Comparison of ENCODE assay signal across 8 mouse cellular contexts in the genomic region with DNA sequence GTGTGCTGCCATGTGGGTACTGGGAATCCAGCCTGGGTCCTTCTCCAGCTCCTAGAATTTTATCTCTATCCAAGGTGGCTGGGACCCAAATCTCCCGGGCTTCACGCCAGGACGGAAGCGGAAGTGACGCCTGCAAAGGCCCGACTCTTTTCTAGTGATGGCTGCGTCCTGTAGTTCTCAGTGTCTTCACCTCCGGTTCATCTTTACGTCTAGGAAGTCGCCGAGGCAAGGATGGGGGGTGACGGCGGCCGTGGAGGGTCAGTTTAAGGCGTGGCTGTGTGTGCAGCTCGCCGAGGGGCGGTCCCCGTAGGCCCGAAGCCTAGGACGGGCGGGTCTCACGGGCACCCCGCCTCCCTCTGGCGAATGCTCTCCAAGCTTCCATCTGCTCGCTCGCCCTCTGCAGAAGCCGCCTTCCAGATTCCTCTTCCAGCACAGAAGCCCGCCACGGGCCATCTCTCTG. TPM values are rescaled to one million over a fixed set of nuclear protein-coding genes. Genes with fewer than 3 reads are reported as not detected.
A peak's percentile ranks its signal among the peaks of the same experiment; 100 is the strongest.
DNase-seq lines count a peak whose midpoint lies in the region; ATAC-seq and TF ChIP-seq lines count a peak whose summit lies in the region.

A gene (plus strand): TSS at position 117 of the 460 bp plus-strand sequence.

- intact Hi-C loops in heart, postnatal 36 days (cut with DNase I): loop anchor here (2.0 kb wide), 1 partner anchor 26 kb away; no protein-coding TSS in a partner anchor

- H3K9ac ChIP-seq in forebrain, embryonic 16.5 days (replicated peaks; ENCODE audit: low read depth, low read length): peak within 1 kb of the TSS; percentile 85
- H3K9ac ChIP-seq in lung, embryonic 14.5 days: peak within 1 kb of the TSS; percentile 53

- TF ChIP-seq CTCF in G1E (IDR thresholded peaks at IDR 0.05; ENCODE audit: low read depth, low read length): no peak
- peak; percentile 47 for TF ChIP-seq CTCF in layer of hippocampus, adult 2 months (conservative IDR thresholded peaks at IDR 0.05)
- peak; percentile 23; the same call in 1 of the 2 replicates for TF ChIP-seq CTCF in lung, embryonic 14.5 days (IDR thresholded peaks at IDR 0.05; ENCODE audit: low read depth)
- no peak for TF ChIP-seq CTCF in olfactory bulb, adult 2 months (IDR thresholded peaks at IDR 0.05; ENCODE audit: insufficient read depth, low read depth, low read length)
- TF ChIP-seq CTCF in thymus, adult 2 months (IDR thresholded peaks at IDR 0.05; ENCODE audit: borderline replicate concordance, control insufficient read depth, extremely low read depth, insufficient read depth, low read length, poor library complexity): no peak

- H3K4me1 ChIP-seq in G1E (ENCODE audit: insufficient read depth, low read depth, low read length): peaks cover 20% of the 10 kb centered on the region
- peaks cover 9% of the 10 kb centered on the region for H3K4me1 ChIP-seq in forebrain, embryonic 16.5 days (replicated peaks; ENCODE audit: control insufficient read depth, insufficient read depth, low read length)
- no peaks in the 10 kb centered on the region for H3K4me1 ChIP-seq in lung, embryonic 14.5 days (ENCODE audit: insufficient read depth)
- no peaks in the 10 kb centered on the region for H3K4me1 ChIP-seq in olfactory bulb, adult 2 months (ENCODE audit: control insufficient read depth, insufficient read depth, low read length)
- H3K4me1 ChIP-seq in thymus, adult 2 months (replicated peaks; ENCODE audit: control insufficient read depth, insufficient read depth, low read length): peaks cover 7% of the 10 kb centered on the region

- ATAC-seq in G1E (ENCODE audit: extremely low read depth, insufficient number of reproducible peaks, low FRiP score, poor library complexity, severe bottlenecking): peak; percentile 94
- peak; percentile 98 for ATAC-seq in forebrain, embryonic 16.5 days
- peak; percentile 99 for ATAC-seq in lung, embryonic 14.5 days (ENCODE audit: insufficient read depth)

- peak; percentile 83 for DNase-seq in G1E (ENCODE audit: low spot score)
- DNase-seq in cerebellum, adult 18-20 months: peak; percentile 99 to 100
- peak; percentile 97 to 99 for DNase-seq in heart, postnatal 36 days
- DNase-seq in layer of hippocampus, adult 2 months (ENCODE audit: low spot score in 2 of 2): peak; percentile 99 to 100
- DNase-seq in lung, embryonic 14.5 days: peak; percentile 97
- DNase-seq in thymus, adult 2 months: peak; percentile 97

- H3K36me3 ChIP-seq in G1E (replicated peaks): peaks cover 24% of the 10 kb centered on the region
- H3K36me3 ChIP-seq in forebrain, embryonic 16.5 days (ENCODE audit: control insufficient read depth, insufficient read depth): no peaks in the 10 kb centered on the region
- H3K36me3 ChIP-seq in lung, embryonic 14.5 days (ENCODE audit: insufficient read depth): peaks cover 5% of the 10 kb centered on the region; the same call in 1 of the 2 replicates
- H3K36me3 ChIP-seq in thymus, adult 2 months (ENCODE audit: control insufficient read depth, insufficient read depth, low read length): no peaks in the 10 kb centered on the region

- H3K9me3 ChIP-seq in G1E (replicated peaks): peaks cover 8% of the 10 kb centered on the region
- H3K9me3 ChIP-seq in forebrain, embryonic 16.5 days (ENCODE audit: control insufficient read depth, low read length): no peaks in the 10 kb centered on the region
- H3K9me3 ChIP-seq in lung, embryonic 14.5 days (ENCODE audit: low read depth, low read length): no peaks in the 10 kb centered on the region; the same call in 1 of the 2 replicates

- peak; percentile 56; the same call in 1 of the 2 replicates for TF ChIP-seq POLR2A in olfactory bulb, adult 2 months (IDR thresholded peaks at IDR 0.05; ENCODE audit: insufficient read depth, low read depth, low read length)
- TF ChIP-seq POLR2A in thymus, adult 2 months (IDR thresholded peaks at IDR 0.05; ENCODE audit: control insufficient read depth, extremely low read depth, insufficient read depth, low read length, poor library complexity): no peak

- H3K27me3 ChIP-seq in G1E (ENCODE audit: insufficient read depth, low read length): no peaks in the 10 kb centered on the region
- H3K27me3 ChIP-seq in forebrain, embryonic 16.5 days (replicated peaks; ENCODE audit: control insufficient read depth, insufficient read depth, low read length): peaks cover 11% of the 10 kb centered on the region
- peaks cover 4% of the 10 kb centered on the region; the same call in 1 of the 2 replicates for H3K27me3 ChIP-seq in lung, embryonic 14.5 days (ENCODE audit: insufficient read depth, low read length)
- no peaks in the 10 kb centered on the region for H3K27me3 ChIP-seq in thymus, adult 2 months (ENCODE audit: control insufficient read depth, insufficient read depth, low read length)

- H3K4me2 ChIP-seq in forebrain, embryonic 16.5 days (ENCODE audit: low read length): peak within 1 kb of the TSS; percentile 74
- H3K4me2 ChIP-seq in lung, embryonic 14.5 days: peak within 1 kb of the TSS; percentile 68

- H3K4me3 ChIP-seq in G1E (ENCODE audit: low read depth, low read length): peak within 1 kb of the TSS; percentile 78
- peak within 1 kb of the TSS; percentile 83 for H3K4me3 ChIP-seq in forebrain, embryonic 16.5 days (replicated peaks; ENCODE audit: low read length)
- peak within 1 kb of the TSS; percentile 79 for H3K4me3 ChIP-seq in layer of hippocampus, adult 2 months
- H3K4me3 ChIP-seq in lung, embryonic 14.5 days (ENCODE audit: low read depth, low read length): peak within 1 kb of the TSS; percentile 56
- H3K4me3 ChIP-seq in olfactory bulb, adult 2 months (ENCODE audit: insufficient read depth, low read depth, low read length): peak within 1 kb of the TSS; percentile 90
- H3K4me3 ChIP-seq in thymus, adult 2 months (ENCODE audit: control insufficient read depth, insufficient read depth, low read length): peak within 1 kb of the TSS; percentile 73

- peak within 1 kb of the TSS; percentile 95 for H3K27ac ChIP-seq in forebrain, embryonic 16.5 days (ENCODE audit: low read length)
- H3K27ac ChIP-seq in layer of hippocampus, adult 2 months: peak within 1 kb of the TSS; percentile 86
- H3K27ac ChIP-seq in lung, embryonic 14.5 days (ENCODE audit: low read depth): peak within 1 kb of the TSS; percentile 36
- peak within 1 kb of the TSS; percentile 34 for H3K27ac ChIP-seq in olfactory bulb, adult 2 months (ENCODE audit: insufficient read depth, low read depth, low read length)
- peak within 1 kb of the TSS; percentile 16; the same call in 1 of the 2 replicates for H3K27ac ChIP-seq in thymus, adult 2 months (ENCODE audit: control insufficient read depth, insufficient read depth, low read length)

- under 1% methylated on average over 30 of the region's 30 CpGs for WGBS in forebrain, embryonic 16.5 days
- WGBS in lung, embryonic 14.5 days: under 1% methylated on average over 30 of the region's 30 CpGs
- WGBS in olfactory bulb, adult 2 months: under 1% methylated on average over 30 of the region's 30 CpGs
- WGBS in thymus, adult 2 months: under 1% methylated on average over 30 of the region's 30 CpGs

RNA-seq across cellular contexts. Expression of the gene that starts here (rescaled TPM):
- total RNA-seq in G1E (2014; fragmentation: Nextera tagmentation): 10.3 and 11.3 TPM in 2 replicates
- 8.0 and 10.5 TPM in 2 replicates for total RNA-seq in G1E (2017)
- polyA plus RNA-seq in G1E (2012): 8.8 and 10.6 TPM in 2 replicates
- polyA plus RNA-seq in forebrain, embryonic 16.5 days (2015; fragmentation: Nextera tagmentation; extraction: Ambion mirVana): 48.6 and 53.7 TPM in 2 replicates
- total RNA-seq in heart, postnatal 36 days (2021): 1 to 10 TPM; 5.7 to 7.0 TPM
- 10 to 100 TPM; 19.8 to 22.9 TPM for total RNA-seq in layer of hippocampus, adult 2 months (2021)
- 20.5 and 22.1 TPM in 2 replicates for polyA plus RNA-seq in lung, embryonic 14.5 days (2014; fragmentation: Nextera tagmentation; extraction: Ambion mirVana)
- not detected in 2 replicates for polyA plus RNA-seq in olfactory bulb, adult 2 months (2012; ENCODE audit: insufficient read depth, insufficient read length, low replicate concordance, missing spikeins)
- polyA plus RNA-seq in thymus, adult 2 months (2012; rRNA removed): 7.5 and 8.2 TPM in 2 replicates

Comparison
In these comparisons a context has a peak if more than half of its experiments do, and no peak if none do; other contexts are left out.
1. Peak in every context shown above with its lines: DNase-seq, ATAC-seq, H3K4me3 ChIP-seq and H3K27ac ChIP-seq.
2. CTCF ChIP-seq: peak in layer of hippocampus, adult 2 months (single experiment) and lung, embryonic 14.5 days (single experiment); none in G1E (single experiment), olfactory bulb, adult 2 months (single experiment) and thymus, adult 2 months (single experiment).
3. H3K27ac ChIP-seq: peak in every context shown above with its lines; median percentile 95 in forebrain, embryonic 16.5 days; 86 in layer of hippocampus, adult 2 months; 36 in lung, embryonic 14.5 days; 34 in olfactory bulb, adult 2 months; 16 in thymus, adult 2 months.